Mouse (Mus musculus): ENCODE measurements at regions not wholly inside any gene's neighbourhood (a gene's known extent, or its start where the extent isn't known, plus 50 kb on each side); places are given as distances from the start of the nearest gene placed in this dataset.

- no peak for TF ChIP-seq RCOR1 (conservative IDR thresholded peaks at IDR 0.05; ENCODE audit: low read depth, low read length)
- TF ChIP-seq CTCF (conservative IDR thresholded peaks at IDR 0.05 in 1 of 2, IDR thresholded peaks at IDR 0.05 in 1 of 2; ENCODE audit: low read depth in 2 of 2, low read length in 2 of 2) = no peak
- TF ChIP-seq NRF1 (IDR thresholded peaks at IDR 0.05; ENCODE audit: low read depth, low read length) = no peak
- TF ChIP-seq JUND (conservative IDR thresholded peaks at IDR 0.05; ENCODE audit: low read depth, low read length) = no peak
- TF ChIP-seq TCF12 (IDR thresholded peaks at IDR 0.05; ENCODE audit: low read depth, low read length) = no peak
- no peak for TF ChIP-seq ZNF384 (IDR thresholded peaks at IDR 0.05; ENCODE audit: low read depth, low read length)
- TF ChIP-seq POLR2A (IDR thresholded peaks at IDR 0.05; ENCODE audit: low read depth, low read length) = no peak
- TF ChIP-seq CHD2 (IDR thresholded peaks at IDR 0.05; ENCODE audit: low read length) = no peak
- no peak for TF ChIP-seq MAZ (IDR thresholded peaks at IDR 0.05; ENCODE audit: low read depth, low read length)
- TF ChIP-seq USF2 (conservative IDR thresholded peaks at IDR 0.05; ENCODE audit: low read depth, low read length) = no peak
- no peak for TF ChIP-seq ZC3H11A (IDR thresholded peaks at IDR 0.05; ENCODE audit: low read depth, low read length)
Measured at GRCm38 (mm10) chr8:6688595-6688994, 1583.4 kb upstream of the Slc10a2 start.
